Mouse (Mus musculus) gastrocnemius, postnatal 10 days (tissue): ENCODE results near the gene Zdhhc21. TPM values are rescaled to one million over a fixed set of nuclear protein-coding genes. Genes with fewer than 3 reads are reported as not detected.

Experiments
- DNase-seq: peaks from one replicate; pipeline ENCODE4 v3.0.0; 2021; ENCODE audit warnings: mixed read lengths
- total RNA-seq, 2 experiments: library from RNA; stranded (reverse); gene quantifications; 2 replicates each; pipeline ENCODE4 v1.2.3; 2021

Gene Zdhhc21
- total RNA-seq, 2 experiments from 2014 or later = 11.3 to 12.4 TPM

- DNase-seq = no peak
Measured at GRCm38 (mm10) chr4:82765513-82766216, 94.1 kb downstream of the Zdhhc21 start.

DNA sequence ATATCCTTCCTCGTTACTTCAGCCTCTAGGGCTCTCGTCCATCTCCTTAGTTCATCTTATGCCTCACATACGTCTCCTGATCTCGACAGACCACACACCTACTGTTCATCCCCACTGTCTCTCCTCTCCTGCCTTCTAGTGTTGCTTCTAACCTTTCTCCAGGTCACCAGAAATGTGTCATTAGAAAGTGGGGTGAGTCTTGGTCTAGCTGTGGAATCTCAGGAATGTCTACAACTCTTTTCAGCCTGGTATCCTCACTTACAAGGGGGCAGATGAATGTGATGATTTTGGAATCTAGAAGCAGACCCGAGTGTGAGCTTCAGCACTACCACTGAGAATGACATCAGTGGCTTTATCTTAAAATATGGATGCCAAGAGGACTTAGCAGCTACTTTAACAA is 96.2 kb downstream of the Zdhhc21 start:
- no peak for DNase-seq

- DNase-seq = peak; percentile 31
Measured at GRCm38 (mm10) chr4:82762430-82763119, 97.2 kb downstream of the Zdhhc21 start.

- DNase-seq = no peak
Measured at GRCm38 (mm10) chr4:82756295-82756626, 103.5 kb downstream of the Zdhhc21 start.

GRCm38 (mm10) chr4:82755616-82756294 is 104.0 kb downstream of the Zdhhc21 start:
- no peak for DNase-seq

Other genes with a start within 250 kb of the Zdhhc21 start
- gene Nfib, start 154.2 kb downstream of the Zdhhc21 start, total RNA-seq = 100 to 1,000 TPM; 145 to 150 TPM
- not detected for gene Cer1, start 25.2 kb upstream of the Zdhhc21 start, total RNA-seq
- 1 to 10 TPM; 4.0 to 4.2 TPM for gene Frem1, start 192.4 kb upstream of the Zdhhc21 start, total RNA-seq